Mouse (Mus musculus) right cerebral cortex, adult 18-20 months (tissue): ENCODE results near the gene Bap1.
A peak's percentile ranks its signal among the peaks of the same experiment; 100 is the strongest.

ENCODE experiments used
- DNase-seq: peaks from one replicate; pipeline ENCODE4 v3.0.0; 2022; ENCODE audit warnings: mixed read lengths

Bap1 gene

DNA sequence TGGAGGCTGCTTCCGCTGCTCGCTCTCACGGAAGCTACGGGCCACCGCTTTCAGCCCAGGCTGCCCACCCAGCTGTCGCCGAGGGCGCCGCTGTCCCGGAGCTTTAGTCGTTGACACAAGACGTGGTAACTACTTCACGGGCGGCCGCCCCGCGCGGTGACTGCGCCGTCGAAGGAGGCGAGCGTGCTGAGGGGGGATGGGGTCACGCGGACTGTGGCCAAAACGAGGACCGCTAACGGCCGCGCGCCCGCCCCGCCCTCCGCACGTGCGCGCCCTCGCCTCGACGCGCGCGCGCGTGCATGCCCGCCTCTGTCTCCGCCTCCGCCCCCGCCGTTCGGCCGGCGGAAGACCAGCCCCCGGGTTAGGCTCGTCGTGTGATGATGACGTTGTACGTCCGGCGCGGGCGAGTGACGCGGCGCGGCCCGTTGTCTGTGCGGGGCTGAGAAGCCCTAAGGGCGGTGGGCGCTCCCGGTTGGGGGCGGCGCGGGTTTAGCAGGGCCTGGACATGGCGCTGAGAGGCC, at the start of gene Bap1, which contains the start of gene Phf7:
Gene Bap1, plus strand, starts transcription at position 367 of the 521 bp plus-strand sequence.
Gene Phf7, minus strand, starts transcription at position 234 of the 521 bp plus-strand sequence.
- peak; percentile 96 for DNase-seq

DNA sequence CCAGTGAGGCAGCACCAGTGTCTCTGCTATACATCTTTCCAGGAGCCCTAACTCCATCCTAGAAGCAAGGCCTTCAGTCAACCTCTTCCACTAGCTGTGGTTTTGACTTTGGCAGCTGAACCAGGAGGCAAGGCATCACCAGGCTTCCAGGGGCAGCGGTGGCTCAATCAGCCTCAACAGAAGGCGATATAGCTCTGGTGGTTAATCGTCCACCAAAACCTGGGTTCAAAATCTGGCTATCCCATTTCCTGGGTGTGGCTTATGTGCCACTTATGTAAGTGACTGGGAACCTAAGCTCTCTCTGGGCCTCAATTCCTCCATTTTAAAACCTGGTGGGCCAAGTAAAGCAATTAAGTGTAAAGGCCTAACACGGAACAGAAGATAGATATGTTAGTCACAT, 46.4 kb upstream of the Bap1 start:
- DNase-seq, result no peak

GRCm38 (mm10) chr14:31205244-31205561, 46.0 kb upstream of the Bap1 start:
- DNase-seq, result no peak

GRCm38 (mm10) chr14:31205562-31206467, 45.4 kb upstream of the Bap1 start:
- DNase-seq, result no peak

DNA sequence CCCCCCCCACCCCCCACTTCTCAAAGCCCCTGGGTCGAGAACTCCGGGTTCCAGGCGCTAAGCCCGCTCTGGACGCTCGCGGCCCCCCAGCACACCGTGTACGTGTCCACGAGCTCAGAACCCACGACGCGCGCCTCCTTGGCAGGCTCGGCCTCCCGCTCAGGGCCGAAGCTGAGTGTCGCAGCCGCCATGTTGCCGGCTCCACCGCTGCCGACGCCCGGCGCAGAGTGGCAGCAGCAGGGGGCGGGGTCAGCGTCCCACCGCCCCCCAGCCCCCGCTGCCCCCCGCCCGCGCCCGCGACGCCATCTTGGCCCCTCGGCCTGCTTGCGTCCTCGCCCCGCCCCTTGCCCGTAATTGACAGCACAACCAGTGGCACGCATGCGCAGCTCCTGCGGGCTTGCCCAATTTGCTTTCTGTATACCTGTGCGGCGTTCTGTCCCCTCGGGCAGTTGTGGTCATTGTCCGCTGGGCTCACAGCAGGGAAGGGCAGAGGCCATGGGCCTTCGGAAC, 44.7 kb upstream of the Bap1 start:
- DNase-seq, result peak; percentile 95

DNA sequence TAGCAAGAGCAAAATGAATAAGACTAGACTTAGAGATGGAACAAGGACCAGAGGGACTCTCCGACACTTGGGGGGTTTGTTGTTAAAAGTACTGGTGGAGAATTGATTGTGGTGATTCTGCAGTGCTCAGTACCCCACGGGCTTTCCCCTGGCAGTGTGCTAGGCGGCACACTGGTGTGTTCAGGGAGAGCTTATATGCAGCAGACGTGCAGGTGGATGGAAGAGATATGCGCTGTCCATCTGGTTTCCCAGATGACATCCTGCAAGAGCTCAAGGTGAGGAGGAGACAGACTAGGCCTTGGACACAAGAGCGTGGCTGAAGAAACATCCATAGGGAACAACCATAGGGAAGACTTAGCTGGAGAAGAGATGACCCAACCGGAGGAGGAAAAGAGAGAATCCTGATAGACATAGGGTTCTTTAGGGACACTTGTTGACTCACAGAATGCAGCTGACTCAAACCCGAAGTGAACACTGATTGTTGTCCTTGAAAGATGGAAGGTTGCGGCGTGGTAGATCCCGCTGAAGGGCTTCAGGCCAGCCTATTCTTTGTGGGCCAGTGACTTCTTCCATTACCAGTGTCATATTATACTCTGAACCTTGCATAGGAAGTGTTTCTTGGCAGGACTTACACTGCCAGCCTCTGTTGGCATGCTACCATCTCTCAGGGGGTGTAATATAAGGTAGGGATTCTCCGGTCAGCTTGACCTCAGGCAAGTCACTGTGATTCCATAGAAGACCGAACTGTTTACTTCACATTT, 44.0 kb upstream of the Bap1 start:
- DNase-seq, result no peak

- DNase-seq, result no peak
Observed at GRCm38 (mm10) chr14:31208084-31208483, 43.2 kb upstream of the Bap1 start, which contains the start of gene Tnnc1. Gene Tnnc1 (plus strand): TSS chr14:31208312.

GRCm38 (mm10) chr14:31209133-31209557, 42.1 kb upstream of the Bap1 start:
- no peak for DNase-seq

DNA sequence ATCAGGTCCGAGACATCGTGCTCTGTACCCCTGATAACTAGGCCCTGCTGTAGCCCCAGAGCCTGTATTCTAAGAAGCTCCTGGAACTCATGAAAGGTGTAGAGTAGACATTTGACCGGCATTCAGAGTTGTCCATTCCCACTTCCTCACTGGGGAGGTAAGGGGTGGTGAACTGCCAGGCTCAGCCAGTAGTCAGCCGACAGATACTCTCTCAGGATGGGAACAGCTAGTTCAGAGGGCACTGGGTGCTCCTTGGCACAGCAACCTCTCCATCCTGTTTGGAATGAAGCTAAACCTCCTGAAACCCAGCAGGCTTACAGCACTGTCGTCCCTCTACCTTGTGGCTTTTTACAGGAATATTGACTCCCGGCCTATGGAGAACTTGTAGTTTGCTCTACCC, 39.4 kb upstream of the Bap1 start:
- no peak for DNase-seq

GRCm38 (mm10) chr14:31212499-31212898, 38.8 kb upstream of the Bap1 start:
- no peak for DNase-seq

GRCm38 (mm10) chr14:31213868-31214267, 37.4 kb upstream of the Bap1 start:
- DNase-seq, result no peak

- DNase-seq, result no peak
Observed at GRCm38 (mm10) chr14:31214684-31215083, 36.6 kb upstream of the Bap1 start.

- DNase-seq, result peak; percentile 53
Observed at GRCm38 (mm10) chr14:31215157-31216002, 35.9 kb upstream of the Bap1 start.

DNA sequence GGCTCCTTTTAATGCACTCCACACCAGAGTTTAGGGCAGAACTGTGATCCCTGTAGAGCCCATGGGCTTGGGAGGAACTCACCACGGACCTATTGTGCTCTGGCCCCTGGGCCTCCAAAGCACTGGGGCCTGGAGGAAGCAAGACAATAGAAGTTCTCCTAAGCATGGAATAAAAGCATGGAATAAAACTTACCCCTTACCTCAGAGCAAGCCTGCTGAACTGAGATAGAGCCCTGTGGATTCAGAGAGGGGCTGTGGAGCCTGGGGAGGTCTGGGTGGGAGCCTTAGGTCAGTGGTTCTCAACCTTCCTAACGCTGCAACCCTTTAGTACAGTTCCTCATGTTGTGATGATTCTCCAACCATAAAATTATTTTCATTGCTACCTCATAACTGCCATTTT, 34.4 kb upstream of the Bap1 start, which contains the start of gene Nisch:
Gene Nisch, minus strand, starts transcription at position 101 of the 400 bp plus-strand sequence.
- DNase-seq, result no peak

DNA sequence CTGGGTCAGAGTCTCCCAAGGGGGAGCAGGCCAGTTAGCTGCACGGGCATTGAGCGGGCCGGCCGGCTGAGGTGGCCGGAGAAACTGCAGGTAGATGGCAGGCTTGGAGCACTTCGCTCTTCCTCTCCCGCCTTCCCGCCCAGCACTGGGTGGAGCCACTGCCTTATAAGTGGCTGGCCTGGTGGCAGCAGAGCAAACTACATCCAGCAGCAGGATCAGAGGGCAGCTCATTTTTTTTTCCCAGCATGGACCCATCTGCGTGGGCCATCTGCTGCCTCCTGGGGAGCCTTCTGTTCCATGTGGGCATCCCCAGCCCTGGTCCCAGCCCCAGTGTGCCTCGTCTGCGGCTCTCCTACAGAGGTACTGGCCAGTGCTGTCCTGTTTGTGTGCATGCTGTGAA, 33.6 kb upstream of the Bap1 start, which contains the start of gene Sema3g:
Gene Sema3g, plus strand, starts transcription at position 195 of the 400 bp plus-strand sequence.
- DNase-seq, result no peak

GRCm38 (mm10) chr14:31226978-31227377, 24.3 kb upstream of the Bap1 start:
- peak; percentile 48 for DNase-seq

GRCm38 (mm10) chr14:31228234-31228633, 23.0 kb upstream of the Bap1 start:
- DNase-seq, result no peak

DNA sequence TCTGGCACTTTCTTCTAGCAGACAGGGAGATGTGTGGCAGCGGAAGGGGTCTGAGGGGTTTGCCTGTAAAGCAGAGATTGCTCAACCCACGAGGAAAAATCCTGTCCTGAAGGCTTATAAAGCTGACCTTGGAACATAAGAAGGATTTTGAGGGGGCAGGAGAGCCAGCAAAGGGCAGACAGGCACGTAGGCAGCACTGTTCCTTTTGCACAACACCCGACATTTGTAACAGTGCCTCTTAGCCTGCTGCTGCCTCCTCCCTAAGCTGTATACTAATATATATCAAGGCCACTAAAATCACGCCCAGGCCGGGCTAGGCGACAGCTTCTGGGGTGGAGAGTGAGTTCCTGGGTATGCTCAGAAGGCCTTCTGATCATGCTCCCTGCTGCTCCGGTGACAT, 20.8 kb upstream of the Bap1 start:
- no peak for DNase-seq

- no peak for DNase-seq
Observed at GRCm38 (mm10) chr14:31232404-31233069, 18.7 kb upstream of the Bap1 start.

DNA sequence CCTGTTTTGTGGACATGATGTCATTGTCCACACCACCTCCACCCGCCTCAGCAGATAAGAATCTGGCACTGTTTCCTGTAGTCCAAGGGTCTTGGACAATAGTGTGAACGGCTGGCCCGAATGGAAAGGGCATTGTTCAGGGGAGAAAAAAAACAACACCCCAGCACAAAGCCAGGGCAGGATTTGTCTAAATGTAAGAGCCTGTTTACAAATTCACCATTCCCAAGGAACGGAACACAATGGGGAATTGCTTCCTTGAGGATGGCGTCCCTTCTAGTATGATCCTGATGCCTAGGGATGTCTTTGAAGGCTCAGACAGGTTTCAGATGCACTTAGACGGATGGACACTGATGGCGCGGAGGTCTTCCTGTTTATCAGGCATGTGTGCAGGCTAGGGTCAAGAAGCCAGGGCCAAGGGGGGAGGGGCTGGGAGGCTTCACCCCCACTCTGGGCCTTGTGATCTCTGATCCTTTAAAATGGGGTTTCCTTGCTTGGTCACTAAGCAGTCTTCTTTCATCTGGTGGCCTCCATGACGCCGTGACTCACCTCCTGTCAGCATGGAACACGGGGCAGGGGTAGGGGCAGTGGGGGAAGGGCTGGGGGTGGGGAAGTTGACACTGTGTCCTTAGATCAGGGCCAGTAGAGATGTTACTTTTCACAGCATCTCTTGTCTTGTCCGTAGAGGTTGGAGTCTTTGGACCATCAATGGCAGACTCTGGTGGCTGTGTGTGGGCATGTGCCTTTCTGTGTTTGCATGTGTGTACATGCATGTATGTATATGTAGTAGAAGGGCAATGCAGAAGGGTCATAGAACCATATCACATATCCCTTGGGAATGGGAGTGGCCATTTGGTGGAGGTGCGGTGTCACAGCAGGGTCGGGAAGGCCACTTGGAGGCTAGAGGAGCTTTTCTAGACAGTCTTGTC, 17.9 kb upstream of the Bap1 start:
- no peak for DNase-seq
